Mouse (Mus musculus) heart, embryonic 14.5 days (tissue): ENCODE results near the gene Upk1b. TPM values are rescaled to one million over a fixed set of nuclear protein-coding genes. Genes with fewer than 3 reads are reported as not detected.

ENCODE experiments used
- ATAC-seq: fragments of 200-750 bp; cut with Nextera tagmentation; 2 replicates; pipeline ENCODE4 v1.8.0; 2017; ENCODE audit warnings: low read depth, moderate TSS enrichment; ENCODE audit not compliant: insufficient number of reproducible peaks, insufficient read depth, low FRiP score
- H3K27ac ChIP-seq, 2 experiments: fragments of 200-500 bp in 1 of 2; fragments of 300-500 bp in 1 of 2; sonication (generic) in 1 of 2; replicated peaks in 1 of 2; 2 replicates each; pipeline ENCODE4 v1.5.1; 2012 to 2014; ENCODE audit warnings: low read depth in 2 of 2, low read length in 2 of 2, control low read depth in 1 of 2, mild to moderate bottlenecking in 1 of 2, mixed read lengths in 1 of 2; ENCODE audit not compliant: control insufficient read depth in 1 of 2, insufficient read depth in 1 of 2
- H3K27me3 ChIP-seq: fragments of 300-500 bp; sonication (generic); 2 replicates; pipeline ENCODE4 v1.6.1; 2014; ENCODE audit warnings: mild to moderate bottlenecking, low read length, control low read depth; ENCODE audit not compliant: control insufficient read depth, insufficient read depth
- H3K36me3 ChIP-seq: fragments of 300-500 bp; sonication (generic); 2 replicates; pipeline ENCODE4 v1.6.1; 2014; ENCODE audit warnings: mild to moderate bottlenecking, control low read depth, low read length, mixed read lengths; ENCODE audit not compliant: control insufficient read depth, insufficient read depth
- H3K4me1 ChIP-seq, 2 experiments: fragments of 200-500 bp in 1 of 2; fragments of 300-500 bp in 1 of 2; sonication (generic) in 1 of 2; 2 replicates each; pipeline ENCODE4 v1.6.1; 2012 to 2014; ENCODE audit warnings: low read length in 2 of 2, control low read depth in 1 of 2, mixed read lengths in 1 of 2; ENCODE audit not compliant: control insufficient read depth in 2 of 2, insufficient read depth in 2 of 2
- H3K4me2 ChIP-seq: fragments of 300-500 bp; sonication (generic); 2 replicates; pipeline ENCODE4 v1.6.1; 2014; ENCODE audit warnings: mild to moderate bottlenecking, low read length
- H3K4me3 ChIP-seq, 2 experiments: fragments of 200-500 bp in 1 of 2; fragments of 300-500 bp in 1 of 2; sonication (generic) in 1 of 2; 2 replicates each; pipeline ENCODE4 v1.5.1; 2012 to 2014; ENCODE audit warnings: low read length in 2 of 2, mild to moderate bottlenecking in 2 of 2, control low read depth in 1 of 2, low read depth in 1 of 2, moderate library complexity in 1 of 2; ENCODE audit not compliant: control insufficient read depth in 1 of 2, insufficient read depth in 1 of 2
- H3K9ac ChIP-seq: fragments of 300-500 bp; sonication (generic); 2 replicates; pipeline ENCODE4 v1.6.1; 2014; ENCODE audit warnings: mild to moderate bottlenecking, low read length
- H3K9me3 ChIP-seq: fragments of 300-500 bp; sonication (generic); 2 replicates; pipeline ENCODE4 v1.6.1; 2016; ENCODE audit warnings: low read length, control low read depth; ENCODE audit not compliant: control insufficient read depth
- WGBS: fragments of 180-500 bp; shearing (Covaris S2); extraction: QIAGEN DNeasy Blood & Tissue Kit; methylation state at CpG from one replicate; pipeline ENCODE4 v1.1.7; 2014; 5-methylcytosine and 5-hydroxymethylcytosine counted together
- polyA plus RNA-seq: library from polyadenylated mRNA; unstranded; fragments of >200 nt; fragmentation: Nextera tagmentation; extraction: Ambion mirVana; gene quantifications from 2 replicates; pipeline ENCODE4 v1.2.1, GENCODE M21; 2014

Gene Upk1b
- polyA plus RNA-seq, 1 experiment from 2014 or later = 19.4 TPM

DNA sequence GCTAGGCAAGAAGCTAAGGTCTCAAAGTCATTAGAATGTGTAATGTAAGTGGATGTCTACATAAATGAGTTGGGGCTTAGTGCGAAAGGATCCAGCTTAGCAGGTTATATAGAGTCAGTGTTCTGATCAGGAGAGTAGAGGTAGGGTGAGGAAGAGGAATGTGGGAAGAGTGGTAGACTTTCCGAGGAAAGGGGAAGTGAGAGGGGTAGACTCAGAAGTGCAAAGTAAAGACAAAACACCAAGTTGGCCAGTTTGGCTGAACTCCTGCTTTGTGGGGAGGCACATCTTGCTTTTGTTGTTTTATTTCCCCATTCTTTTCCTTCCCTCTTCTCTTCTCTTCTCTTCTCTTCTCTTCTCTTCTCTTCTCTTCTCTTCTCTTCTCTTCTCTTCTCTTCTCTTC is 11.1 kb downstream of the Upk1b start:
- Histone ChIP-seq H3K4me3 (no peak overlapping the region), H3K4me1 (peaks cover 8 to 10% of the 10 kb centered on the region in 2 experiments)

DNA sequence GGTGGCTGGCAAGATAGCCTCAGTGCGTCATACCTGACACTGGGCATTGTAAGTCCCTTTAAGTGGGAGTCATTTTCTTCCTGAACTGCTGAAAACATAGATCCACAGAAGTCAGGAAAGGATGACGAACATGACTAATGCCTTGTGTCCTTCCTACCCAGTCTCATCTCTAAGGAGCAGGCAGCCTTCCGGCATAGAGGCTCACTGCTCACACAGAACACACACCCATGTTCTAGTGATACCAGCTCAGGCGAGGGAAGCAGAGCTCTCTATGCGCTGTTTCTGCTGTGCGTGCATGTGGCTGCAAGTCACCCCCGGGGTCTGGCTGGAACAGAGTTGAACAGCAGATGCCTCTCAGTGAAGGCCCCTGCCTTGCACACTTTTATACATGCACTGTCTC is 14.8 kb downstream of the Upk1b start:
- Histone ChIP-seq H3K4me2 (no peak overlapping the region), H3K9me3 (no peaks in the 10 kb centered on the region), H3K27me3 (no peaks in the 10 kb centered on the region), H3K36me3 (no peaks in the 10 kb centered on the region), H3K27ac (no peak overlapping the region), H3K4me3 (no peak overlapping the region), H3K9ac (no peak overlapping the region), H3K4me1 (peaks cover 0 to 2% of the 10 kb centered on the region in 2 experiments; a peak in 2 of 4 replicates)
- ATAC-seq = no peak
- WGBS = 55% methylated on average over 7 of the region's 7 CpGs

More for the DNA sequence above, 11.1 kb downstream of the Upk1b start:
- Histone ChIP-seq H3K36me3 (no peaks in the 10 kb centered on the region), H3K27me3 (no peaks in the 10 kb centered on the region), H3K4me2 (no peak overlapping the region), H3K9ac (no peak overlapping the region), H3K9me3 (no peaks in the 10 kb centered on the region), H3K27ac (no peak overlapping the region)
- 79% methylated on average over 2 of the region's 2 CpGs for WGBS
- no peak for ATAC-seq

DNA sequence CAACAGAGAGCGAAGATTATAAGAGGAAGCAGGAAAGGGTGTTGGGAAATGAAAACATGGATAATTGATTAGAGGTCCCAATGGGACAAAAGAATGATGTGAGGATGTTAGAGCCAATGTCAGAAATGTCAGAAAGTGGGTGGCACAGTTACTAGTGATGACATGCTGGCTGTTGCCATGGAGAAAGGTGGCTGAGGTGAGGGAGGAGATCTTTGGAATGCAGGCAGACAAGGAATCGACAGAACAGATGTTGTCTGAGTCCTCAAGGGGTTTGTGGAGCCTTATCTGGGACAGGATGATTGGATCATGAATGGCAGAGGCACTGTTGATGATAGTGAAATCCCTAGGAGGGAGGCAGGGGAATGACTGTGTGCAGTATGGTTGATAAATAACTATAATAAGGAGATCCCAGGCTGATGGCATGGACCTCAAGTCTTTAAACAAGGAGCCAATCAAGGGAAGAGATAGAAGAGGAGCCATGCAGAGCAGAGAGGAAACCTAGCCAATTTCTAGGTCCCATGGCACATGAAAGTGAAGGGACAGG is 17.5 kb downstream of the Upk1b start:
- Histone ChIP-seq H3K9me3 (no peaks in the 10 kb centered on the region), H3K4me2 (no peak overlapping the region), H3K36me3 (no peaks in the 10 kb centered on the region), H3K4me3 (no peak overlapping the region), H3K27ac (no peak overlapping the region), H3K9ac (no peak overlapping the region), H3K27me3 (no peaks in the 10 kb centered on the region), H3K4me1 (peaks cover 0 to 2% of the 10 kb centered on the region in 2 experiments; a peak in 2 of 4 replicates)
- no peak for ATAC-seq
- WGBS = 40% methylated on average over 2 of the region's 2 CpGs

DNA sequence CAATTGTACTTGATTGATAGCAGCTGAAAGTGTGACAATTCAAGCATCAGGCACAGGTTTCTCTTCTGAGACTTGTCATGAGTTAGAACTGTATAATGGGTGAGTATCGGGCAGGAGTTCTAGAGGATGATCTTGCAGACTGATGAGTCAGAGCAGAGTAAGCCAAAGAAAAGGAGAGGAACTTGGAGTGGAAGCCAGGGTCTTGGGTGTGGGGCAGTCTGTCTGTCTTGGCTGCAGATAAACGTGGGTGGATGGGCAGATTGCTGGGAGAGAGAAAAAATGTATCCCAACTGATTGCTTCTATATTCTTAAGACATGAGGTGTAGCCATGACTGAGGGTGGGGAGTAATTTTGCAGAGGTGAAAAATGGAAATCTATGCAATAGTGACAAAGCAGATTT is 18.2 kb downstream of the Upk1b start:
- Histone ChIP-seq H3K27ac (no peak overlapping the region), H3K36me3 (no peaks in the 10 kb centered on the region), H3K4me3 (no peak overlapping the region), H3K9ac (no peak overlapping the region), H3K4me1 (peaks cover 0 to 2% of the 10 kb centered on the region in 2 experiments; a peak in 2 of 4 replicates), H3K9me3 (no peaks in the 10 kb centered on the region), H3K4me2 (no peak overlapping the region), H3K27me3 (no peaks in the 10 kb centered on the region)
- ATAC-seq = no peak
- 46% methylated on average over 2 of the region's 2 CpGs for WGBS

DNA sequence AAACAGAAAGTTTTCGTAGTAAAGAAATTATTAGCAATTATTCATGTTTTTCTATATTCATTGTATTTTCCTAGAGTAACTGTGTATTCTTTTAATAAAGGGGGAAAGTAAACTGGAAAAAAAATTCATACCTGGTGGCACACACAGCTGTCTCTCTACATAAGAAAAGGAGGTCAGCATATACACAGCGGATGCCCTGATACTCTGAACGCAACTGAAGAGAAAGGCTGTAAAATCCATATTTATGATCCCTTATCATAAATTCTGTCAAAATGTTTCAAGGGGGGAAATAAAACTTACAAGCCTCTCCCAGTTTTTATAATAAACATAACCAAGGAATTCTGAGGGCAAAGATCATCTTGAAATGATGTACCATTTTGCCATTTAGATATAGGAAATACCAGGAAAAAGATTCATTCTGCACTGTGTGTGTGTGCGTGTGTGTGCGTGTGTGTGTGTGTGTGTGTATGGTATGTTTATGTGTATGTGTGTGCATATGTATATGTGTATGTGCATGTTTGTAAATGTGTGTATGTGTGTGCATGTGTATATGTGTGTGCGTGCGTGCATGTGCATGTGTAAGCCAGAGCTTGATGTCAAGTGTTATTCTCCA is 19.1 kb downstream of the Upk1b start:
- Histone ChIP-seq H3K9me3 (no peaks in the 10 kb centered on the region), H3K4me3 (no peak overlapping the region), H3K27me3 (no peaks in the 10 kb centered on the region), H3K36me3 (no peaks in the 10 kb centered on the region), H3K4me1 (peaks cover 0 to 2% of the 10 kb centered on the region in 2 experiments; a peak in 2 of 4 replicates), H3K4me2 (no peak overlapping the region), H3K9ac (no peak overlapping the region), H3K27ac (no peak overlapping the region)
- no peak for ATAC-seq
- 94% methylated on average over 7 of the region's 7 CpGs for WGBS

DNA sequence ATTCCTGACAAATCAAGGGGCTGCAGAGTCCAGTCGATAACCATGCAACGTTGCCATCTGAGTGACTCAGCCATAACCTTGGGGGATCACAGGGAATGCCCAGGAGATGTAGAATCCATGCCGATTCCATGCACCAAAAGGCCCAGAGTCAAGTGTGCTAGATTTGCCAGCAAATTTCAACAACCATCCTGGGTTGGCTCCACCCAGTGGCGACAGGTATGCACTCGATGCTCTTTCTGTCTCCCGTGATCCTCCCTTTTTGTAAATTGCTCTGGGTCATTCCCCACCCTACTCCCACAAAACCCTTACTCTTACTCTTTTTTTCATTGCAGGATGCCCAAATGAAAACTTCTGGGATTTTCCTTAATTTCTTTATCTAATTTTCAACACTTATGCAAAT is 23.8 kb downstream of the Upk1b start:
- no peak overlapping the region for H3K9ac ChIP-seq
- H3K4me3 ChIP-seq = no peak overlapping the region
- no peaks in the 10 kb centered on the region for H3K36me3 ChIP-seq
- no peaks in the 10 kb centered on the region for H3K27me3 ChIP-seq
- H3K4me2 ChIP-seq = no peak overlapping the region
- H3K27ac ChIP-seq = no peak overlapping the region
- no peaks in the 10 kb centered on the region for H3K9me3 ChIP-seq
- WGBS = 43% methylated on average over 6 of the region's 6 CpGs
- no peak for ATAC-seq
- no peaks in the 10 kb centered on the region for H3K4me1 ChIP-seq

DNA sequence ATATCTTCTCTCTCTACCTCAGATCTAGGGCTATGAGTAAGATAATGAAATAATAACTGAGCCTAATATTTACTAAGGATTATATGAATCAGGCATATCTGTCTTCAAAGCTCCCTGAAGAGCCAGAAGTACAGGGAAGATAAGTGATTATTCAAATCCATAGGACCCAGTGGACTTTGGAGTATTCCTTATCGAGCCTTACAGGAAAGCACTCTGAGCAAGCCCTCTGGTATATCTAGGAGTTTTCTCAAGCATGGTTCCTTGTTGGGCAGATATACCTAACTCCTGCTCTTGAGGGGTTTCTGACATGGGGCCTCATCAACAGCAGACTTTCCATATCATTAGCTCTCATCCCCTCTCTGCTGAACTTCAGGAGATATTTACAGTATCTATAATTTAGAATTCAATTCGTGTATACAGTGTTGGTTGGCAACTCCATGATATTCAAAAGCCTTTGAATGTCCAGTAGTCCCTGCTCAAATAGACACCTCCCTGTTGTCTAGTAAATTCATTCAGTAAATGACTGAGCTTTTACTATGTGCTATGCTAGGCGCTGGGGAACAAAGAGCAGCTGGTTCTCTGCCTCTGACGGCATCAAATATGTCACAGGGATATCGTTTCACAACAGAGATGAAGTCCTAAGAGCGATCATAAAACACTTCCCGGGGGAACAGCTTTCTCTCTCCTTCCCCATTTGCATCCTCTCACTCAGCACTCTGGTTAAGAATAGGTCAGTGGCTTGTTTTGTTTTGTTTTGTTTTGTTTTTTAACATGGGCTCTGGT is 25.0 kb downstream of the Upk1b start:
- no peaks in the 10 kb centered on the region for H3K9me3 ChIP-seq
- H3K4me2 ChIP-seq = no peak overlapping the region
- no peak for ATAC-seq
- H3K36me3 ChIP-seq = no peaks in the 10 kb centered on the region
- H3K4me3 ChIP-seq = no peak overlapping the region
- no peaks in the 10 kb centered on the region for H3K27me3 ChIP-seq
- WGBS = 66% methylated on average over 7 of the region's 7 CpGs
- no peaks in the 10 kb centered on the region for H3K4me1 ChIP-seq
- H3K9ac ChIP-seq = no peak overlapping the region
- H3K27ac ChIP-seq = no peak overlapping the region
